Mouse (Mus musculus): ENCODE results near the gene Nr2c2ap.

DNA sequence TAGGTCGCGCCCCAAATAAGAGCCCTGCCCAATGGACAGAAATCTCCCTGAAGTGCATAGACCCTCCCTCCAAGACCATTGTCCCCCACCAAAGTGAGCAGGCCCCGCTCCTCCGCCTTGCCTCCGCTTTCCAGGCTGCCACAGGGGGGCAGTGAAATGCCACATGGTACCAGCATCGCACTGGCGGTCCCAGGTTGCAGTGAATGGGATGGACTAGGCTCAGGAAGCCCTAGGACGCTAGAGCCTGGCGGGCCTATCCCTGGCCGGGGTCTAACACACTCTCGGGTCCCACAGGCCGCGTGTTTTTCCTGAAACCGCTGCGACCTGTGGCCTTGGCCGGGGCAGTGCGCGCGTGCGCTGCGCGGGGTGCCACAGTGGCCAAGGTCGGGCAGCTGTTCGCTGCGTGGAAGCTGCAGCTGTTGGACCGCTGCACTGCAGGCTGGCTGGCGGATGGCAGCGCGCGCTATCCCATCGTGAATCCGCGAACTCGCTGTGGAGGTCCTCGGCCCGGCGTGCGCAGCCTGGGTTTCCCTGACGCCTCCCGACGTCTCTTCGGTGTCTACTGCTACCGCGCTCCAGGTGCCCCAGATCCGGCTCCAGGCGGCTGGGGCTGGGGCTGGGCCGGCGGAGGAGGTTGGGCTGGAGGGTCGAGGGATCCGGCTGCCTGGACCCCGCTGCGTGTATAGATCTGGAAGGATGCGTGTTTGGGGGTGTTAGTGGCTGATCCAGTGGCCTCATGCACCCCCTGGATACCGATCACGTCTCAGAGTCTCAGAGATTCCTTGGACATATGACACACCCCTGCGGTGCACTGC, 43.1 kb upstream of the Nr2c2ap start:
- TF ChIP-seq CTCF (IDR thresholded peaks at IDR 0.05) = peak; percentile 75
- TF ChIP-seq POLR2A (IDR thresholded peaks at IDR 0.05; ENCODE audit: insufficient read depth, low read depth, low read length) = no peak
